Mouse (Mus musculus) liver, embryonic 15.5 days (tissue): ENCODE measurements around the gene Selenbp1. TPM values are rescaled to one million over a fixed set of nuclear protein-coding genes. Genes with fewer than 3 reads are reported as not detected.
"Not testable (repeated sequence)": the region's sequence is repeated elsewhere in the genome, so short reads cannot be mapped to it uniquely, and the experiment has no call there.

ENCODE experiments used
- ATAC-seq: fragments of 200-750 bp; cut with Nextera tagmentation; 2 replicates; pipeline ENCODE4 v1.8.0; 2017; ENCODE audit warnings: moderate number of reproducible peaks, mild to moderate bottlenecking, moderate library complexity; ENCODE audit not compliant: insufficient read depth
- H3K27ac ChIP-seq: fragments of 300-500 bp; sonication (generic); replicated peaks from 2 replicates; pipeline ENCODE4 v1.5.1; 2015; ENCODE audit warnings: mild to moderate bottlenecking, inconsistent platforms
- H3K27me3 ChIP-seq: fragments of 300-500 bp; sonication (generic); 2 replicates; pipeline ENCODE4 v1.6.1; 2015; ENCODE audit warnings: mild to moderate bottlenecking, inconsistent platforms
- H3K36me3 ChIP-seq: fragments of 300-500 bp; sonication (generic); replicated peaks from 2 replicates; pipeline ENCODE4 v1.6.1; 2015; ENCODE audit warnings: moderate library complexity, mild to moderate bottlenecking, inconsistent platforms
- H3K4me1 ChIP-seq: fragments of 300-500 bp; sonication (generic); replicated peaks from 2 replicates; pipeline ENCODE4 v1.6.1; 2015; ENCODE audit warnings: inconsistent platforms
- H3K4me2 ChIP-seq: fragments of 300-500 bp; sonication (generic); 2 replicates; pipeline ENCODE4 v1.6.1; 2015; ENCODE audit warnings: moderate library complexity, mild to moderate bottlenecking, inconsistent platforms
- H3K4me3 ChIP-seq: fragments of 300-500 bp; sonication (generic); replicated peaks from 2 replicates; pipeline ENCODE4 v1.5.1; 2015; ENCODE audit warnings: mild to moderate bottlenecking, inconsistent platforms
- H3K9ac ChIP-seq: fragments of 300-500 bp; sonication (generic); 2 replicates; pipeline ENCODE4 v1.6.1; 2015; ENCODE audit warnings: moderate library complexity, mild to moderate bottlenecking, inconsistent platforms
- H3K9me3 ChIP-seq: fragments of 300-500 bp; sonication (generic); replicated peaks from 2 replicates; pipeline ENCODE4 v1.6.1; 2016; ENCODE audit warnings: inconsistent platforms
- WGBS: fragments of 180-500 bp; shearing (Covaris S2); methylation state at CpG from one replicate; pipeline ENCODE4 v1.1.7; 2015; ENCODE audit warnings: mixed read lengths; ENCODE audit not compliant: insufficient replicate concordance; 5-methylcytosine and 5-hydroxymethylcytosine counted together
- polyA plus RNA-seq: library from polyadenylated mRNA; unstranded; fragments of >200 nt; fragmentation: Nextera tagmentation; extraction: Ambion mirVana; gene quantifications from 2 replicates; pipeline ENCODE4 v1.2.1, GENCODE M21; 2015

The Selenbp1 gene
- polyA plus RNA-seq, 1 experiment from 2014 or later, result 98.5 TPM

GRCm38 (mm10) chr3:94934564-94934963 is 1.7 kb downstream of the Selenbp1 start:
- 26% methylated on average over 3 of the region's 3 CpGs for WGBS
- peak; percentile 4; the same call in 1 of the 2 replicates for ATAC-seq
- H3K9ac ChIP-seq, H3K4me3 ChIP-seq, H3K36me3 ChIP-seq, H3K9me3 ChIP-seq, H3K27me3 ChIP-seq: not testable (repeated sequence)
- Histone ChIP-seq H3K27ac (peak overlapping the region; percentile 51; the same call in 1 of the 2 replicates), H3K4me2 (peak overlapping the region; percentile 49), H3K4me1 (peaks cover 64% of the 10 kb centered on the region)

DNA sequence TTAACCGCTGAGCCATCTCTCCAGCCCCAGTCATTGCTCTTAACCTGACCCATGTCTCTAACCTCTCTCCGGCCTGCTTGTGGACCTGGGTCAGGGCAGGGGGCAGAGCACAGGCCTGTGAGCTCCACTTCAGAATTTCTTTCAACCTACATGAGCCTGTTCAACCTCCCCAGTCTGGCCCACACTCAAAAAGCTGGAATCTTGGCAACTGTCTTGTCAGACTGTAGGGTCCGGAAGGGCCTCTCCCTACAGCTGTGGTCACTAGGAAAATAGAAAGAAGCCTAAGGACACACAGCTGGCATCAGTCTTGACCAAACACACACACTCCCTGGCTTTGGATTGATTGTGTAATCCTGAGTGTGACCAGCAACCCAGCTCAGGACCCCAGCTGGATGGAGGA is 2.5 kb downstream of the Selenbp1 start:
- peak overlapping the region; percentile 29 for H3K4me2 ChIP-seq
- WGBS, result 77% methylated on average over 3 of the region's 3 CpGs
- H3K4me1 ChIP-seq, result peaks cover 59% of the 10 kb centered on the region
- H3K4me3 ChIP-seq, H3K9ac ChIP-seq, ATAC-seq, H3K27me3 ChIP-seq, H3K9me3 ChIP-seq, H3K36me3 ChIP-seq: not testable (repeated sequence)
- H3K27ac ChIP-seq, result peak overlapping the region; percentile 38; the same call in 1 of the 2 replicates

DNA sequence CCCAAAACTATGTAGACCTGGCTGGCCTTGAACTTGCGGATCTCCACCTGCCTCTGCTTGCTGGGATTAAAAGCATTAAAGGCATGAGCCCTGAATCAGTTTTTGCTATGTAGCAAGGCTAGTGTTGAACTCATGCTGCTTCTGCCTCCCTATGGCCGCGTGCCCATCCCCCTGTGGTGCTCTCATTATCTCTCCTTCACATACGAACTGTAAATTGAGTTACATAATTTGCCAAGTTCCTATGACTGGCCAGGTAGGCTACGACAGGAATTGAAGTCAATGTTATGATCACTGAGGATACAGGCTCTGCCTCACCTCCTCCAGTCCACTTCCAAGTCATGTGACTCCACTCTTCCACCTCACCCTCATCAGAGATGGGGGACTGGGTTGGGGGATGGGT is 3.3 kb downstream of the Selenbp1 start:
- not testable (repeated sequence) for ATAC-seq, H3K36me3 ChIP-seq, H3K27ac ChIP-seq, H3K27me3 ChIP-seq, H3K9ac ChIP-seq, H3K9me3 ChIP-seq, H3K4me3 ChIP-seq
- Histone ChIP-seq H3K4me2 (peak overlapping the region; percentile 29; the same call in 1 of the 2 replicates), H3K4me1 (peaks cover 51% of the 10 kb centered on the region)
- WGBS, result 26% methylated on average over 5 of the region's 5 CpGs

- H3K36me3 ChIP-seq, H3K27me3 ChIP-seq, H3K27ac ChIP-seq, H3K9me3 ChIP-seq, ATAC-seq, H3K4me2 ChIP-seq, H3K4me3 ChIP-seq, H3K9ac ChIP-seq: not testable (repeated sequence)
- 80% methylated on average over 7 of the region's 7 CpGs for WGBS
- peaks cover 49% of the 10 kb centered on the region for H3K4me1 ChIP-seq
Measured at GRCm38 (mm10) chr3:94937194-94937593, 4.3 kb downstream of the Selenbp1 start.

GRCm38 (mm10) chr3:94940033-94940432 is 7.2 kb downstream of the Selenbp1 start:
- not testable (repeated sequence) for H3K36me3 ChIP-seq, H3K9ac ChIP-seq, H3K4me3 ChIP-seq, H3K9me3 ChIP-seq, H3K27ac ChIP-seq, ATAC-seq, H3K27me3 ChIP-seq, H3K4me2 ChIP-seq
- H3K4me1 ChIP-seq, result peaks cover 38% of the 10 kb centered on the region
- 54% methylated on average over 9 of the region's 9 CpGs for WGBS

GRCm38 (mm10) chr3:94942211-94942967 is 9.5 kb downstream of the Selenbp1 start:
- not testable (repeated sequence) for H3K9ac ChIP-seq, H3K9me3 ChIP-seq, H3K4me3 ChIP-seq, H3K27me3 ChIP-seq, H3K36me3 ChIP-seq
- Histone ChIP-seq H3K27ac (peak overlapping the region; percentile 85), H3K4me2 (peak overlapping the region; percentile 47), H3K4me1 (peaks cover 26% of the 10 kb centered on the region)
- ATAC-seq, result peak; percentile 93
- WGBS, result 19% methylated on average over 9 of the region's 9 CpGs

DNA sequence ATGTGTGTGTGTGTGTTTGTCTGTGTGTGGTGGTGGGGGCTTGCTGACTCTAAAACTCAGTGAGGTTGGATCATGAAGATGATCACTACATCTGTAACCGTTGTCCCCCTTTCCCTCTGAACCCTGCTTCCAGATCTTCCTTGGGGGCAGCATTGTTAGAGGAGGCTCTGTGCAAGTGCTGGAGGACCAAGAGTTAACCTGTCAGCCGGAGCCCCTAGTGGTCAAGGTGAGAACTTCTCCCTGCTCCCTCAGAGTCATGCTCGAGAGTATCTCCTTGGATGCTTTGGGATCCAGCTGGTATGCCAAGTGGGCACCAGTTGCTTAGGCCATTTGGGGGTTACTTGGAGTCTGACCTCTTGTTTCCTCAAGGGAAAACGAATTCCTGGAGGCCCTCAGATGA is 10.8 kb downstream of the Selenbp1 start:
- H3K4me2 ChIP-seq, H3K9me3 ChIP-seq, H3K9ac ChIP-seq, H3K4me3 ChIP-seq, H3K27me3 ChIP-seq, H3K36me3 ChIP-seq: not testable (repeated sequence)
- Histone ChIP-seq H3K27ac (peak overlapping the region; percentile 85), H3K4me1 (peaks cover 27% of the 10 kb centered on the region)
- ATAC-seq, result 0 out of 2 replicates have a peak, but pooled peaks have one; percentile 25
- 13% methylated on average over 4 of the region's 4 CpGs for WGBS

GRCm38 (mm10) chr3:94948066-94948614 is 15.3 kb downstream of the Selenbp1 start:
- Histone ChIP-seq H3K4me1 (peaks cover 28% of the 10 kb centered on the region), H3K4me2 (no peak overlapping the region), H3K4me3 (no peak overlapping the region), H3K27ac (no peak overlapping the region), H3K9me3 (no peaks in the 10 kb centered on the region), H3K36me3 (no peaks in the 10 kb centered on the region), H3K27me3 (no peaks in the 10 kb centered on the region), H3K9ac (no peak overlapping the region)
- 63% methylated on average over 3 of the region's 3 CpGs for WGBS
- no peak for ATAC-seq

DNA sequence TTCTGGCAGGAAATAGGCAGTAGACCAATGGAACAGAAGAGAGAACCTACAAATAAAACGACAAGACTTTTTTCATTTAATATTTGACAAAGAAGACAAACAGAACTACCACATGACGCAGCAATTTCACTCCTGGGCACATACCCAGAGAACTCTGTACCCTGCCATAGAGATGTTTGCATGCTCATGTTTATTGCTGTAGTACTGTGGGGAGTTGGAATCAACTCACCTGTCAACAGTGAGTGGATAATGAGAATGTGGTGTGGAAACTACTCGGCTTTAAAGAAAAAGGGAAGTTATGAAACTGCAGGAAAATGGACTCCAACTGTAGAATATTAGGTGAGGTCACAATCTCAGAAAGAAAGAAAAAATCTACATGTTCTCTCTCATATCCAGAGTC is 16.8 kb downstream of the Selenbp1 start:
- no peaks in the 10 kb centered on the region for H3K9me3 ChIP-seq
- H3K9ac ChIP-seq, result no peak overlapping the region
- no peak overlapping the region for H3K4me3 ChIP-seq
- H3K36me3 ChIP-seq, result no peaks in the 10 kb centered on the region
- WGBS, result 32% methylated on average over 3 of the region's 3 CpGs
- no peaks in the 10 kb centered on the region for H3K27me3 ChIP-seq
- peak overlapping the region; percentile 58 for H3K27ac ChIP-seq
- no peak overlapping the region for H3K4me2 ChIP-seq
- no peak for ATAC-seq
- H3K4me1 ChIP-seq, result peaks cover 34% of the 10 kb centered on the region

- Histone ChIP-seq H3K4me1 (peaks cover 34% of the 10 kb centered on the region), H3K4me2 (peak overlapping the region; percentile 100), H3K9me3 (no peaks in the 10 kb centered on the region), H3K27ac (no peak overlapping the region), H3K4me3 (no peak overlapping the region), H3K27me3 (no peaks in the 10 kb centered on the region), H3K9ac (no peak overlapping the region), H3K36me3 (peaks cover 19% of the 10 kb centered on the region; the same call in 1 of the 2 replicates)
- ATAC-seq, result no peak
- WGBS, result 68% methylated on average over 5 of the region's 5 CpGs
Measured at GRCm38 (mm10) chr3:94952806-94953205, 19.9 kb downstream of the Selenbp1 start.

GRCm38 (mm10) chr3:94953384-94953763 is 20.5 kb downstream of the Selenbp1 start:
- 13% methylated on average over 9 of the region's 9 CpGs for WGBS
- Histone ChIP-seq H3K4me3 (peak overlapping the region; percentile 79), H3K4me1 (peaks cover 38% of the 10 kb centered on the region), H3K9me3 (no peaks in the 10 kb centered on the region), H3K27me3 (no peaks in the 10 kb centered on the region), H3K36me3 (peaks cover 23% of the 10 kb centered on the region), H3K4me2 (peak overlapping the region; percentile 100), H3K27ac (peak overlapping the region; percentile 22; the same call in 1 of the 2 replicates), H3K9ac (peak overlapping the region; percentile 81)
- no peak; the same call in 1 of the 2 replicates for ATAC-seq
